Mouse (Mus musculus) myocyte (in vitro differentiated cells): Measurements from ENCODE around the gene Adarb2.

Experiments used
- POLR2A ChIP-seq: IDR thresholded peaks from one replicate; pipeline ENCODE4 v1.6.1; 2011; ENCODE audit warnings: low read depth, mild to moderate bottlenecking, control low read depth, moderate library complexity; ENCODE audit not compliant: insufficient read length
- TCF12 ChIP-seq: IDR thresholded peaks from one replicate; pipeline ENCODE4 v1.6.1; 2011; ENCODE audit warnings: mild to moderate bottlenecking, control low read depth; ENCODE audit not compliant: poor library complexity, insufficient read depth, severe bottlenecking

- TF ChIP-seq POLR2A: no peak
- TF ChIP-seq TCF12: no peak
Observed at GRCm38 (mm10) chr13:8542684-8543083, 340.0 kb downstream of the Adarb2 start.
